Mouse (Mus musculus) CD4-positive, CD25-positive, alpha-beta regulatory T cell (primary cell): Measurements from ENCODE around the gene Rybp. TPM values are rescaled to one million over a fixed set of nuclear protein-coding genes. Genes with fewer than 3 reads are reported as not detected.

Experiments used
- polyA plus RNA-seq: library from polyadenylated mRNA; unstranded; fragments of 100-300 nt; shearing (Covaris generic); gene quantifications from one replicate; pipeline ENCODE4 v1.2.1, GENCODE M21; 2017

The Rybp gene
- polyA plus RNA-seq: 19.5 TPM

GRCm38 (mm10) chr6:100287334-100288015 is at the start of gene Rybp:
TSS of gene Rybp (minus strand) at chr6:100287485.

